Mouse (Mus musculus): ENCODE measurements at regions not wholly inside any gene's neighbourhood (a gene's known extent, or its start where the extent isn't known, plus 50 kb on each side); places are given as distances from the start of the nearest gene placed in this dataset.

DNA sequence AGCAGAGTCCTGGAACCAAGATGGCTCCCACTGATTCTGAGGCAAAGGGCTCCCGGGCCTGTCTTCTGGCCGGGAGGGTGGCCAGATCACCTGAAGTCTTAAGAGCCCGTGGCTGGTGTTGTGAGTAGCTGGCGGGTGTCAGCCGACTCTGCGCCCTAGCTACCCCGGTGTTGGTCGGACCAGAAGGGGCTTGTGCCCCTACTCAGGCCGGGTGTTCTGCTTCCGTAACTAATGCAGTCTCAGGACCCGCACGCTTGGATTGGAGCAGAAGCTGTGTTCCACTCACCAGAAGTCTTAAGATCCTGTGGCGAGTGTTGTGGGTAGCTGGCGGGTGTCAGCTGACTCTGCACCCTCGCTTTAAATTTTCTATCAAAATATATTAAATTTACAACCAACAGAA is 1285.3 kb upstream of the Cdh9 start:
- TF ChIP-seq CTCF (IDR thresholded peaks at IDR 0.05; ENCODE audit: low read depth), result no peak
- no peak overlapping the region for H3K4me2 ChIP-seq (ENCODE audit: low read depth)
- ATAC-seq (no peak), DNase-seq (no peak)
- 94% methylated on average over 15 of the region's 15 CpGs for WGBS
- no peak overlapping the region for H3K4me3 ChIP-seq (ENCODE audit: low read depth, low read length)
- no peak overlapping the region for H3K9ac ChIP-seq
- H3K27ac ChIP-seq (ENCODE audit: low read depth, low read length), result no peak overlapping the region
- H3K36me3 ChIP-seq (ENCODE audit: insufficient read depth), result no peaks in the 10 kb centered on the region
- H3K27me3 ChIP-seq (ENCODE audit: insufficient read depth, low read length), result no peaks in the 10 kb centered on the region
- no peaks in the 10 kb centered on the region for H3K4me1 ChIP-seq (ENCODE audit: insufficient read depth)
- no peaks in the 10 kb centered on the region for H3K9me3 ChIP-seq (ENCODE audit: low read length)

DNA sequence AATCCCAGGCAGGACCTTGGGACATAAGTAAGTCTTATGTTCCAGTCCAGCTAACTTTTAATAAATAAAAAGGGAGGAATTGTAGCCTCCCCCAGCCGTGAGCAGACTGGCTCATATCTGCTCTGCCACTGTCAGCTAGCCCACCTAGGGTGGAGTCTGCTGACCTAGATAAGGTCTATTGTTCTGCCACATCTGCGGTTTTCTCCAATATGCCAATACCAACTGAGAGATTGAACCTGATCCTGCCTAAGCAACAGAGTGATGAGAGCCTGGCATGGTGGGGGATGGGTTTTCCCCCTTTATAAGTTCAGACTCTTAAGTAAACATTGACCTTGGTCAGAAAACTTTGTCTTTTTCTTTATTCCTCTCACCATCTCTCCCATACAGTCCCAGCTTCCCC is 1250.9 kb upstream of the Cdh9 start:
- no peaks in the 10 kb centered on the region for H3K27me3 ChIP-seq (ENCODE audit: insufficient read depth, low read length)
- no peak overlapping the region for H3K9ac ChIP-seq
- DNase-seq (no peak), ATAC-seq (no peak)
- 81% methylated on average over 2 of the region's 2 CpGs for WGBS
- H3K36me3 ChIP-seq (ENCODE audit: insufficient read depth), result no peaks in the 10 kb centered on the region
- no peak for TF ChIP-seq CTCF (IDR thresholded peaks at IDR 0.05; ENCODE audit: low read depth)
- H3K9me3 ChIP-seq (ENCODE audit: low read length), result no peaks in the 10 kb centered on the region
- H3K4me3 ChIP-seq (ENCODE audit: low read depth, low read length), result no peak overlapping the region
- no peak overlapping the region for H3K27ac ChIP-seq (ENCODE audit: low read depth, low read length)
- H3K4me1 ChIP-seq (ENCODE audit: insufficient read depth), result no peaks in the 10 kb centered on the region
- no peak overlapping the region for H3K4me2 ChIP-seq (ENCODE audit: low read depth)

DNA sequence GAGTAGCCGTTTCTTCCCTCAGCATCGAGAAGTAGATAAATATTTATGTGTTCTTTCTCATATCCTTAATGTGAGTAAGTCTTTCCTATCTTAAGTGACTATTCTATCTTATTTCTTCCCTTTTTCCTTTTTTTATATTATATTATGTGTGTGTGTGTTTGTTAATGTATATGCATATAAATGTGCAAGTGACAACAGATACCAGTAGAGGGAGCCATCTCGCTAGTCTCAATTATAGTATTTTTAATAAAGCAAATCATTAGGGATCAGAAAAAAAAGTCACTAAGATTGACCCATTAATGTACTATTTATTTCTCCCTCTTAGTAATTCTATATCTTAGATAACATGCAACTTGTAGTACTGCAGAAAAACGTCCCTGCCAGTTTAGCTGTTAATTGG is 1228.3 kb upstream of the Cdh9 start:
- no peaks in the 10 kb centered on the region for H3K27me3 ChIP-seq (ENCODE audit: insufficient read depth, low read length)
- TF ChIP-seq CTCF (IDR thresholded peaks at IDR 0.05; ENCODE audit: low read depth), result no peak
- no peak overlapping the region for H3K4me2 ChIP-seq (ENCODE audit: low read depth)
- no peak for ATAC-seq
- no peak overlapping the region for H3K27ac ChIP-seq (ENCODE audit: low read depth, low read length)
- H3K9me3 ChIP-seq (ENCODE audit: low read length), result no peaks in the 10 kb centered on the region
- H3K9ac ChIP-seq, result no peak overlapping the region
- no peaks in the 10 kb centered on the region for H3K36me3 ChIP-seq (ENCODE audit: insufficient read depth)
- no peaks in the 10 kb centered on the region for H3K4me1 ChIP-seq (ENCODE audit: insufficient read depth)
- no peak for DNase-seq
- H3K4me3 ChIP-seq (ENCODE audit: low read depth, low read length), result no peak overlapping the region
- WGBS, result 91% methylated on average over 4 of the region's 4 CpGs

DNA sequence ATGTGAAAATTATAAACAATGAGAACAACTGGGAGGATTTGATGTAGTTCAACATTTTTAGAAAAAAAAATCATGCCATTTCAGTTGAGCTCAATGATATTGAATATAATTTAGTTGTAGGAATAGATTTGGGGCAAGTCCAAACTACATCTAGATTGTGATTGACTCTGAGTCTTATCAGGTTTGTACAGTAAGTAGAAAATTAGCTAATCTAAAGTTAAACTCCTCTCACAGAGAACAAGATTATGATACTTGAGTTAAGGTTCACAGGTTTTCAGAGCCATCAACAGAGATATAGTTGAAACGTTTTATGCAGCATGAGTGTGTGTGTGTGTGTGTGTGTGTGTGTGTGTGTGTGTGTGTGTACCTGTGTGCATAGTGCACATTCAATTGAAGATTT is 1189.6 kb upstream of the Cdh9 start:
- DNase-seq (no peak), ATAC-seq (no peak)
- TF ChIP-seq CTCF (IDR thresholded peaks at IDR 0.05; ENCODE audit: low read depth), result no peak
- H3K9ac ChIP-seq, result no peak overlapping the region
- H3K4me3 ChIP-seq (ENCODE audit: low read depth, low read length), result no peak overlapping the region
- no peaks in the 10 kb centered on the region for H3K4me1 ChIP-seq (ENCODE audit: insufficient read depth)
- no peaks in the 10 kb centered on the region for H3K9me3 ChIP-seq (ENCODE audit: low read length)
- H3K27ac ChIP-seq (ENCODE audit: low read depth, low read length), result no peak overlapping the region
- no peaks in the 10 kb centered on the region for H3K27me3 ChIP-seq (ENCODE audit: insufficient read depth, low read length)
- WGBS, result 71% methylated on average over 1 of the region's 1 CpGs
- H3K4me2 ChIP-seq (ENCODE audit: low read depth), result no peak overlapping the region
- H3K36me3 ChIP-seq (ENCODE audit: insufficient read depth), result no peaks in the 10 kb centered on the region

DNA sequence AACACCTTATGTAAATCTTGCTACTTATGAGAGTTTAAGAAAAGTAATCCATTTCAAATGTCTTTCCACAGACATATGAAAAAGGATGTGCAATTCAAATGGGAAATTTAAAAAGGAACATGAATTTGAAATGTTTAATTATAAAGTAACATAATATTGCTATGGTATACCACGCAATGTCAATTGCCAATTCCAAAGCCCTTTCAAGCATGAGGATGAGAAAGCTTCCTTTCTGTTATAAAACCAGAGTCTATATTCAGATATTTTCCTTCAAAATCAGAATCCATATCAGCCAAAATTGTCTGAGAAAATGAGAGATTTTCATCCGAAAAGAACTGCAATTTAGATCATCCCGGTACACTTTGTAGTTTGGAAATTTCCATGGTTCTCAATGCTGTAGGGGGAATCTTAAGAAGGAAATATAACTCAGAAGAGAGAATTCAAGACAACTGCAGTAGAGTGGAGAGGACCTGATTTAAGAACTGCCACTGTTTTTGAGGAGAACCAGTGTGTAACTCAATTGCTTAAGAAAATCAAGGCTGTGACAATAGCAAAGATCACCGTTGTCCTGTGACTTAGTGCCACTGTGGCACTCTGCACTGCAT is 1169.3 kb upstream of the Cdh9 start:
- no peak overlapping the region for H3K4me3 ChIP-seq (ENCODE audit: low read depth, low read length)
- H3K9ac ChIP-seq, result no peak overlapping the region
- no peak for ATAC-seq
- H3K27ac ChIP-seq (ENCODE audit: low read depth, low read length), result no peak overlapping the region
- no peak for DNase-seq
- H3K27me3 ChIP-seq (ENCODE audit: insufficient read depth, low read length), result no peaks in the 10 kb centered on the region
- H3K9me3 ChIP-seq (ENCODE audit: low read length), result no peaks in the 10 kb centered on the region
- H3K4me1 ChIP-seq (ENCODE audit: insufficient read depth), result no peaks in the 10 kb centered on the region
- no peak for TF ChIP-seq CTCF (IDR thresholded peaks at IDR 0.05; ENCODE audit: low read depth)
- 87% methylated on average over 4 of the region's 4 CpGs for WGBS
- H3K36me3 ChIP-seq (ENCODE audit: insufficient read depth), result no peaks in the 10 kb centered on the region
- no peak overlapping the region for H3K4me2 ChIP-seq (ENCODE audit: low read depth)

DNA sequence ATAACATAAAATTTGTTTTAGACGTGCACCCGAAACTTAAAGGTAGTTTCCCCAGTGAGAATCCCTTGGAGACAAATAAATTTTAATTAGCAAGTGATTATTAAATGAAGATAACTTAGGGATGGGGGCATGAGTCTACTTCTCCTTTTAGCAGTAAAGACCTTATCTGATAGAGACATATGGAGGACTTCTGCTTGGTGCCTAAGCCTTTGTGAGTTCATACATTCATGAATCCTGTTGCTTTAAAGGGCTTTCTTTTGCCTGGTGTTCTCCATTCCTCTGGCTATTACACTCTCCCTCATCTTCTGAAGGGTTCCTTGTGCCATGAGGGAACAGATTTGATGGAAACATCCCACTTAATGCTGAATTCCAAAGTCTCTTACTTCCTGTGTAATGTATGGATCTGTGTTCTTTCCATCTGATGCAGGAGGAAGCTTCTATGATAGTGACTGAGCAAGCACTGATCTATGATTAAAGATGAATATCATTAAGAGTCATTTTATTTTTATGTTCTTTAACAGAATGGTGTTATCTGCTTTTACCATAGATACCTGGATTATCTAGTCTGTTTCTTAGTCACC is 1146.2 kb upstream of the Cdh9 start:
- Histone ChIP-seq H3K9ac (no peak overlapping the region), H3K4me1 (ENCODE audit: insufficient read depth) (no peaks in the 10 kb centered on the region), H3K27ac (ENCODE audit: low read depth, low read length) (no peak overlapping the region), H3K36me3 (ENCODE audit: insufficient read depth) (no peaks in the 10 kb centered on the region), H3K27me3 (ENCODE audit: insufficient read depth, low read length) (no peaks in the 10 kb centered on the region), H3K9me3 (ENCODE audit: low read length) (no peaks in the 10 kb centered on the region), H3K4me2 (ENCODE audit: low read depth) (no peak overlapping the region), H3K4me3 (ENCODE audit: low read depth, low read length) (no peak overlapping the region)
- ATAC-seq (no peak), DNase-seq (no peak)
- TF ChIP-seq CTCF (IDR thresholded peaks at IDR 0.05; ENCODE audit: low read depth), result no peak
- WGBS, result 93% methylated on average over 2 of the region's 2 CpGs

DNA sequence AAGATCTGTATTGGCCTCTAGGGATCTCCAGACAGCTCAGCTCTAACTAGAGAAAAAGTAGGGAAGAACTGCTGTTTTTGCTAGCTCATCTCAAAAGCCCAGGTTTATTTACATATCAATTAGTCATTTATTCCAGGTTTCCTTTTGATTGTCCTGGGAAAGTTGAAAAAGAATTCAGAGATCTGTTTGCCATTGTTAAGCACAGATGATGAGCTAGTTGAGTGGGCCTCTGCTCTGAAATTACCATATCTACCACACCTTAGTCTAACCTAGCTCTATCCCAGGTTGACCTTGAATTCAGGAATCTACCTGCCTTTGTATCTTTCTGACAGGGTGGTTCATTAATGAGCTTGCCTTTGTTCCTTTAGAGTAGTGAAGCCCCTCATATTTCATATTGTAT is 1110.6 kb upstream of the Cdh9 start:
- no peak overlapping the region for H3K4me2 ChIP-seq (ENCODE audit: low read depth)
- H3K9me3 ChIP-seq (ENCODE audit: low read length), result no peaks in the 10 kb centered on the region
- DNase-seq, result no peak
- no peak overlapping the region for H3K9ac ChIP-seq
- no peaks in the 10 kb centered on the region for H3K36me3 ChIP-seq (ENCODE audit: insufficient read depth)
- H3K4me1 ChIP-seq (ENCODE audit: insufficient read depth), result no peaks in the 10 kb centered on the region
- TF ChIP-seq CTCF (IDR thresholded peaks at IDR 0.05; ENCODE audit: low read depth), result no peak
- H3K4me3 ChIP-seq (ENCODE audit: low read depth, low read length), result no peak overlapping the region
- no peaks in the 10 kb centered on the region for H3K27me3 ChIP-seq (ENCODE audit: insufficient read depth, low read length)
- no peak for ATAC-seq
- H3K27ac ChIP-seq (ENCODE audit: low read depth, low read length), result no peak overlapping the region

Measured in forebrain, postnatal 0 days (tissue).